Mouse (Mus musculus) heart, postnatal 0 days (tissue): ENCODE results near the gene Gli2.

ENCODE experiments used
- CTCF ChIP-seq: IDR thresholded peaks from 2 replicates; pipeline ENCODE4 v1.5.1; 2016; ENCODE audit warnings: antibody characterized with exemption, control low read depth, low read depth
- EP300 ChIP-seq: IDR thresholded peaks from 2 replicates; pipeline ENCODE4 v1.6.1; 2016; ENCODE audit warnings: antibody characterized with exemption, low read depth

DNA sequence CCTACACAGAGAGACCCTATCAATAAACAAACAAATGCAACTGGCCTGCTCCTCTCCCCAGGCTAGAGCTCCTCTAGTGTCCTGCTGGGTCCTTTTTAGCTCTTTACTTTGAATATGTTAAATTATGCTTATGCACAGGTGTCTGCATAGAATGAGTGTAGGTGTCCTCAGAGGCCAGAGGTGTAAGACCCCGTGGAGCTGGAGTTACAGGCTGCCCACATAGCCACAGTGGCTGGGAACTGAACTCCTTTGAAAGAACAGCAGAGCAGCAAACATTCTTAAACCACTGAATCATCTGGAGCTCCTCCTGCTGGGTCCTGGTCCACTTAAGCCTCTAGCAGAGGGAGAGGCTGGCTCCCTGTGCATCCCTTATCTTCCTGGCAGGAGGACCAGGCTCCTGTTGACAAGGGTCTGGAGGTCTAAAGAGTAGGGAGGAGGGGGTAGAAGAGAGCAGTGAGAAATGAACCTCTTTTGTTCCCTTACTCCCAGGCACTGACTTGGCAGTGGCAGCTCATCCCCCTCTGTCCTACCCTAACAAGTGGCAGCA lies 49.5 kb downstream of the Gli2 start:
- TF ChIP-seq EP300: no peak
- TF ChIP-seq CTCF: no peak
